Mouse (Mus musculus) cerebellum, adult 2 months (tissue): ENCODE measurements around the gene Mtmr3. TPM values are rescaled to one million over a fixed set of nuclear protein-coding genes. Genes with fewer than 3 reads are reported as not detected.

Experiments
- DNase-seq, 2 experiments: peaks; one replicate each; pipeline ENCODE4 v3.0.0; 2021
- H3K27ac ChIP-seq: fragments of 200-500 bp; 2 replicates; pipeline ENCODE4 v1.5.1; 2012; ENCODE audit warnings: low read length, control low read depth, inconsistent platforms; ENCODE audit not compliant: insufficient read depth
- H3K27me3 ChIP-seq: fragments of 200-500 bp; 2 replicates; pipeline ENCODE4 v1.6.1; 2012; ENCODE audit warnings: inconsistent platforms, mild to moderate bottlenecking, low read length, moderate library complexity; ENCODE audit not compliant: control insufficient read depth, insufficient read depth
- H3K4me1 ChIP-seq: fragments of 200-500 bp; 2 replicates; pipeline ENCODE4 v1.6.1; 2011; ENCODE audit warnings: low read length; ENCODE audit not compliant: control insufficient read depth, insufficient read depth
- H3K4me3 ChIP-seq: fragments of 200-500 bp; replicated peaks from 2 replicates; pipeline ENCODE3; 2011; ENCODE audit warnings: mild to moderate bottlenecking, low read depth, low read length, control low read depth; ENCODE audit not compliant: insufficient read depth
- CTCF ChIP-seq: fragments of 200-500 bp; IDR thresholded peaks from 2 replicates; pipeline ENCODE4 v1.5.1; 2011; ENCODE audit warnings: low read depth, mild to moderate bottlenecking, control low read depth, low read length, moderate library complexity, borderline replicate concordance; ENCODE audit not compliant: insufficient read depth
- POLR2A ChIP-seq: fragments of 200-500 bp; IDR thresholded peaks from 2 replicates; pipeline ENCODE4 v1.6.1; 2011; ENCODE audit warnings: low read length, control low read depth, borderline replicate concordance; ENCODE audit not compliant: insufficient read depth
- WGBS: fragments of 180-500 bp; shearing (Covaris S2); methylation state at CpG from one replicate; pipeline ENCODE4 v1.1.7; 2018; 5-methylcytosine and 5-hydroxymethylcytosine counted together
- polyA plus RNA-seq: library from polyadenylated mRNA; depleted of rRNA; stranded (reverse); fragments of >200 nt; gene quantifications from 2 replicates; pipeline ENCODE4 v1.2.3, GENCODE M21; 2012

Mtmr3 gene
- polyA plus RNA-seq, 1 experiment, result 44.4 TPM

DNA sequence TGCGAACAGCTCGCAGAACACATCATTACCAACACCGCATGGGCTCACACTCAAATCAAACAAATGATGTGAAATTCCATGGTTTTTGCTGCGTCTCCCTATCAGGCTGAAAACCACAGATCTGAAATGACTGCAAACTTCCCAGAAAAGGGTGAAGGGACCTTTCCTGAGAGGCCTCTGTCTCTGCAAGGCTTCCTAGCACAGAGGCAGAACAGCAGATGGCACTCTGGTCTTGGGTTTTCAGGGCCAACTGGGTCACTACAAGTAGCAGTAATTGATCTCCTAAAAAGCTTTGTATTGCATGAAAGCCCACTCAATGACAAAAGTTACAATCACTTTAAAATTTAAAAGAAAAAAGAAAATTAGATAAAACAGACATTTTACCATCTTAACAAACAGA is 93.8 kb downstream of the Mtmr3 start:
- WGBS, result 93% methylated on average over 4 of the region's 4 CpGs
- H3K27me3 ChIP-seq, result no peaks in the 10 kb centered on the region
- TF ChIP-seq CTCF (peak; percentile 66; the same call in 1 of the 2 replicates), POLR2A (no peak)
- H3K27ac ChIP-seq, result no peak overlapping the region
- H3K4me1 ChIP-seq, result no peaks in the 10 kb centered on the region
- no peak for DNase-seq
- H3K4me3 ChIP-seq, result no peak overlapping the region

DNA sequence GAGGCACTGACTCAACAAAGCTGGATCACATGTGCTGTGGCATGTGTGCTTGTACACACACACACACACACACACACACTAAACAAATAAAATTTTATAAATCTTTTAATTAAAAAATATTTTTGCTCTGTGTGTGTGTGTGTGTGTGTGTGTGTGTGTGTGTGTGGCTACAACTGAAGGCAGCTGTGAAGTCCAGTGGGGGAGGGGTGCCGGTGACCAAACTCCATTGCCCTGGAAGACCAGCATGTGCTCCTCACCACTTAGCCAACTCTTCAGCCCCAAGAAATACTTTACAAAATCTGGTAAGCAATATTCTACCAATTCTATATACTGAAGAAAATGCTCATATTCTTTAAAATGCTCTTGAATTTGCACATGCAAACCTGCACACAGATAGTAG is 94.4 kb downstream of the Mtmr3 start:
- WGBS, result 71% methylated on average over 1 of the region's 1 CpGs
- no peak overlapping the region for H3K4me3 ChIP-seq
- DNase-seq, result no peak
- H3K4me1 ChIP-seq, result no peaks in the 10 kb centered on the region
- H3K27ac ChIP-seq, result no peak overlapping the region
- TF ChIP-seq CTCF, result no peak
- no peak for TF ChIP-seq POLR2A
- no peaks in the 10 kb centered on the region for H3K27me3 ChIP-seq

DNA sequence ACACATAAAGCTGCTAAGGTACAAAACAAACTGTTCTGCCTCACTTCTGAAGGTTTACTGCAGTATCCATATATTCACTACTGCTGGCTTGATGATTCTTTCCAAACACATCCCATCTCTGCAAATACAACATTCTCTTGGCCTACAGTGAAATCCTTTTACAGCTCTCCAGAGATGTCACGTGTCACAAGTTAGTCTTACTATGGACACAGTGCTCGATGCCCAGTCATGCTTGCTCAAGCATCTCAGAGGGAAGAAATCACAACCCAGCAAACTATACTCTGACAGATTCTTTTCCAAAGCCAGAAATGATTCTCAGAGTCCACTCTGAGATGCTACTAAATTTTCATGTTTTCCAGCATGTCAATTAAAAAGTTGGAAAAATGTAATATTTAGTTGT is 95.2 kb downstream of the Mtmr3 start:
- no peaks in the 10 kb centered on the region for H3K27me3 ChIP-seq
- no peak for DNase-seq
- no peaks in the 10 kb centered on the region for H3K4me1 ChIP-seq
- TF ChIP-seq CTCF (no peak), POLR2A (no peak)
- H3K4me3 ChIP-seq, result no peak overlapping the region
- H3K27ac ChIP-seq, result no peak overlapping the region
- 80% methylated on average over 2 of the region's 2 CpGs for WGBS

GRCm38 (mm10) chr11:4498774-4499173 is 95.9 kb downstream of the Mtmr3 start:
- no peaks in the 10 kb centered on the region for H3K4me1 ChIP-seq
- H3K4me3 ChIP-seq, result no peak overlapping the region
- H3K27ac ChIP-seq, result no peak overlapping the region
- WGBS, result 87% methylated on average over 9 of the region's 9 CpGs
- H3K27me3 ChIP-seq, result no peaks in the 10 kb centered on the region
- no peak for DNase-seq
- TF ChIP-seq POLR2A (no peak), CTCF (no peak)

GRCm38 (mm10) chr11:4497501-4498118 is 97.1 kb downstream of the Mtmr3 start:
- no peak for TF ChIP-seq CTCF
- TF ChIP-seq POLR2A, result no peak
- Histone ChIP-seq H3K27ac (no peak overlapping the region), H3K4me1 (no peaks in the 10 kb centered on the region), H3K27me3 (no peaks in the 10 kb centered on the region), H3K4me3 (no peak overlapping the region)
- DNase-seq, result no peak
- whole genome bisulfite sequencing, result 84% methylated on average over 10 of the region's 10 CpGs

- Histone ChIP-seq H3K27ac (no peak overlapping the region), H3K4me3 (no peak overlapping the region), H3K27me3 (no peaks in the 10 kb centered on the region), H3K4me1 (no peaks in the 10 kb centered on the region)
- no peak for DNase-seq
- WGBS, result 86% methylated on average over 4 of the region's 4 CpGs
- TF ChIP-seq POLR2A (no peak), CTCF (no peak)
Observed at GRCm38 (mm10) chr11:4495021-4495540, 99.6 kb downstream of the Mtmr3 start.

DNA sequence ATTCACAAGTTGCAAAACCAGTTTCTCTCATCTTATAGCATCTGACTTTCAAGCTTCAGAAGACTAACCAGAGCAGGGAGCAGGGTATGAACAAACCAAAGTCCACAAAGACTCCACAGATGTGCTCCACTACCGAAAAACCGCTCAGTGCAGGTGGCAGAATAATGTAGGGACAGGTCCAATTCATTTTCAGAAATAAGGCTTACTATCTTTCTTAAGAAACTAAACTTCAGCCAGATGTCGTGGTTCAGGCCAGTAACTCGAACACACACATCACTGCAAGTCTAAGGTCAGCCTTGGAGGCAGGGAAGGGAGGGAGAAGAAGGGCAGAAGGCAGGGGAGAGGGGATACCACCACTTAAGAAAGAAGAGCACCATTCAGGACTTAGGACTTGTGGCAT is 105.5 kb downstream of the Mtmr3 start:
- no peak overlapping the region for H3K27ac ChIP-seq
- DNase-seq, result no peak
- H3K4me3 ChIP-seq, result no peak overlapping the region
- peaks cover 18% of the 10 kb centered on the region for H3K4me1 ChIP-seq
- 95% methylated on average over 4 of the region's 4 CpGs for WGBS
- TF ChIP-seq POLR2A (no peak), CTCF (no peak)
- H3K27me3 ChIP-seq, result no peaks in the 10 kb centered on the region

DNA sequence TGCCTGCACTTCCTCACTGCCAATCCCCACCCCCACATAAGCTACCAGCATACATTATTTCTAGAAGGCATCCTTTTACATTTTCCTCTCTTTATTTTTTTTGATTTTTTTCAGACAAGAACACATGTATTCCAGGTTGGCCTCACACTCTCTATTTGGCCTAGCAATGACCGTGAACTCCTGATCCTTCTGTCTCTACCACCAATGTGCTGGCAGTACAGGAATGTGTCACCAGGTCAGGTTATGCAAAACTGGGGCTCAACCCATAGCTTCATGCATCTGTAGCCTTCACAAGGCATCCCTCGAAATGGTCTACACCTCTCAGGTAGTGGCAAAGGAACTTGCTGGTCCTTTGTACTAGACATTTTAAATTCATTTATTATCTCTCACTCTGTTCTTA is 105.9 kb downstream of the Mtmr3 start:
- H3K4me3 ChIP-seq, result no peak overlapping the region
- no peak for TF ChIP-seq CTCF
- H3K4me1 ChIP-seq, result peaks cover 18% of the 10 kb centered on the region
- no peaks in the 10 kb centered on the region for H3K27me3 ChIP-seq
- 94% methylated on average over 2 of the region's 2 CpGs for WGBS
- no peak for DNase-seq
- H3K27ac ChIP-seq, result no peak overlapping the region

- DNase-seq, result no peak
Observed at GRCm38 (mm10) chr11:4488367-4488766, 106.3 kb downstream of the Mtmr3 start.

More at GRCm38 (mm10) chr11:4488367-4488766, 106.3 kb downstream of the Mtmr3 start:
- H3K27ac ChIP-seq, result no peak overlapping the region
- H3K27me3 ChIP-seq, result no peaks in the 10 kb centered on the region
- peaks cover 21% of the 10 kb centered on the region for H3K4me1 ChIP-seq
- 90% methylated on average over 13 of the region's 13 CpGs for WGBS
- H3K4me3 ChIP-seq, result no peak overlapping the region
- TF ChIP-seq POLR2A (no peak), CTCF (no peak)
